Mouse (Mus musculus) heart, embryonic 12.5 days (tissue): ENCODE results near the gene Nptx1. TPM values are rescaled to one million over a fixed set of nuclear protein-coding genes. Genes with fewer than 3 reads are reported as not detected.

Experiments used
- ATAC-seq: fragments of 200-750 bp; cut with Nextera tagmentation; 2 replicates; pipeline ENCODE4 v1.8.0; 2017; ENCODE audit warnings: moderate TSS enrichment, moderate library complexity; ENCODE audit not compliant: insufficient number of reproducible peaks, low FRiP score
- H3K27ac ChIP-seq: fragments of 300-500 bp; sonication (generic); 2 replicates; pipeline ENCODE4 v1.5.1; 2016; ENCODE audit warnings: mild to moderate bottlenecking, moderate library complexity; ENCODE audit not compliant: poor library complexity, severe bottlenecking
- H3K27me3 ChIP-seq: fragments of 300-500 bp; sonication (generic); replicated peaks from 2 replicates; pipeline ENCODE4 v1.6.1; 2016; ENCODE audit warnings: mild to moderate bottlenecking, moderate library complexity
- H3K36me3 ChIP-seq: fragments of 300-500 bp; sonication (generic); 2 replicates; pipeline ENCODE4 v1.6.1; 2016; ENCODE audit warnings: mild to moderate bottlenecking, moderate library complexity
- H3K4me1 ChIP-seq: fragments of 300-500 bp; sonication (generic); replicated peaks from 2 replicates; pipeline ENCODE4 v1.6.1; 2016; ENCODE audit warnings: mild to moderate bottlenecking
- H3K4me2 ChIP-seq: fragments of 300-500 bp; sonication (generic); 2 replicates; pipeline ENCODE4 v1.6.1; 2016; ENCODE audit warnings: mild to moderate bottlenecking, moderate library complexity
- H3K4me3 ChIP-seq: fragments of 300-500 bp; sonication (generic); 2 replicates; pipeline ENCODE4 v1.5.1; 2016; ENCODE audit warnings: mild to moderate bottlenecking
- H3K9ac ChIP-seq: fragments of 300-500 bp; sonication (generic); 2 replicates; pipeline ENCODE4 v1.6.1; 2016; ENCODE audit warnings: mild to moderate bottlenecking, moderate library complexity
- H3K9me3 ChIP-seq: fragments of 300-500 bp; sonication (generic); replicated peaks from 2 replicates; pipeline ENCODE4 v1.6.1; 2016; ENCODE audit warnings: mild to moderate bottlenecking, moderate library complexity
- WGBS: fragments of 180-500 bp; shearing (Covaris S2); methylation state at CpG from one replicate; pipeline ENCODE4 v1.1.7; 2016; 5-methylcytosine and 5-hydroxymethylcytosine counted together
- polyA plus RNA-seq: library from polyadenylated mRNA; unstranded; fragments of >200 nt; fragmentation: Nextera tagmentation; extraction: Ambion mirVana; gene quantifications from 2 replicates; pipeline ENCODE4 v1.2.1, GENCODE M21; 2016

Nptx1 gene
- polyA plus RNA-seq, 1 experiment from 2014 or later, result 1.8 TPM

- ATAC-seq, result no peak
- Histone ChIP-seq H3K27me3 (peaks cover 5% of the 10 kb centered on the region; the same call in 1 of the 2 replicates), H3K4me1 (0 out of 2 replicates have a peak, but pooled peaks cover 2% of the 10 kb centered on the region), H3K9ac (no peak overlapping the region), H3K4me2 (no peak overlapping the region), H3K36me3 (no peaks in the 10 kb centered on the region), H3K9me3 (no peaks in the 10 kb centered on the region), H3K4me3 (no peak overlapping the region), H3K27ac (no peak overlapping the region)
- WGBS, result 70% methylated on average over 6 of the region's 6 CpGs
These were observed 25.4 kb downstream of the Nptx1 start for GRCm38 (mm10) chr11:119521920-119522710.

- Histone ChIP-seq H3K4me1 (0 out of 2 replicates have a peak, but pooled peaks cover 2% of the 10 kb centered on the region), H3K9me3 (no peaks in the 10 kb centered on the region)
These were observed 26.9 kb downstream of the Nptx1 start for GRCm38 (mm10) chr11:119520713-119521063.

GRCm38 (mm10) chr11:119520005-119520712 lies 27.4 kb downstream of the Nptx1 start:
- Histone ChIP-seq H3K36me3 (no peaks in the 10 kb centered on the region), H3K9me3 (no peaks in the 10 kb centered on the region), H3K4me1 (0 out of 2 replicates have a peak, but pooled peaks cover 5% of the 10 kb centered on the region), H3K4me2 (no peak overlapping the region), H3K27me3 (peaks cover 20% of the 10 kb centered on the region), H3K27ac (no peak overlapping the region), H3K4me3 (no peak overlapping the region), H3K9ac (no peak overlapping the region)
- ATAC-seq, result no peak
- 54% methylated on average over 5 of the region's 5 CpGs for WGBS

More at GRCm38 (mm10) chr11:119520713-119521063, 26.9 kb downstream of the Nptx1 start:
- no peak for ATAC-seq
- Histone ChIP-seq H3K27me3 (peaks cover 15% of the 10 kb centered on the region), H3K9ac (no peak overlapping the region), H3K27ac (no peak overlapping the region), H3K4me2 (no peak overlapping the region), H3K36me3 (no peaks in the 10 kb centered on the region), H3K4me3 (no peak overlapping the region)

GRCm38 (mm10) chr11:119519387-119519786 lies 28.2 kb downstream of the Nptx1 start:
- H3K36me3 ChIP-seq, result no peaks in the 10 kb centered on the region
- 73% methylated on average over 1 of the region's 1 CpGs for WGBS
- no peak overlapping the region for H3K4me3 ChIP-seq
- H3K9me3 ChIP-seq, result no peaks in the 10 kb centered on the region
- H3K4me2 ChIP-seq, result no peak overlapping the region
- ATAC-seq, result no peak
- no peak overlapping the region for H3K9ac ChIP-seq
- H3K27ac ChIP-seq, result no peak overlapping the region
- H3K27me3 ChIP-seq, result peaks cover 28% of the 10 kb centered on the region
- peaks cover 9% of the 10 kb centered on the region; the same call in 1 of the 2 replicates for H3K4me1 ChIP-seq

GRCm38 (mm10) chr11:119516677-119517361 lies 30.7 kb downstream of the Nptx1 start:
- Histone ChIP-seq H3K4me1 (peaks cover 13% of the 10 kb centered on the region; the same call in 1 of the 2 replicates), H3K9ac (no peak overlapping the region), H3K9me3 (no peaks in the 10 kb centered on the region), H3K27me3 (peaks cover 39% of the 10 kb centered on the region), H3K4me2 (no peak overlapping the region), H3K36me3 (no peaks in the 10 kb centered on the region), H3K27ac (no peak overlapping the region), H3K4me3 (no peak overlapping the region)
- ATAC-seq, result no peak
- 57% methylated on average over 12 of the region's 12 CpGs for WGBS

- no peak for ATAC-seq
These were observed 31.5 kb downstream of the Nptx1 start for GRCm38 (mm10) chr11:119515823-119516676.

GRCm38 (mm10) chr11:119514967-119515636 lies 32.5 kb downstream of the Nptx1 start:
- Histone ChIP-seq H3K9me3 (no peaks in the 10 kb centered on the region), H3K4me3 (peak overlapping the region; percentile 33), H3K4me2 (peak overlapping the region; percentile 63), H3K9ac (peak overlapping the region; percentile 6; the same call in 1 of the 2 replicates), H3K4me1 (peaks cover 16% of the 10 kb centered on the region; the same call in 1 of the 2 replicates), H3K27me3 (peaks cover 39% of the 10 kb centered on the region), H3K27ac (no peak overlapping the region), H3K36me3 (no peaks in the 10 kb centered on the region)
- 5% methylated on average over 21 of the region's 21 CpGs for WGBS
- peak; percentile 10; the same call in 1 of the 2 replicates for ATAC-seq

More at GRCm38 (mm10) chr11:119515823-119516676, 31.5 kb downstream of the Nptx1 start:
- no peak overlapping the region for H3K27ac ChIP-seq
- no peaks in the 10 kb centered on the region for H3K36me3 ChIP-seq
- H3K4me2 ChIP-seq, result no peak overlapping the region
- 67% methylated on average over 16 of the region's 16 CpGs for WGBS
- H3K4me3 ChIP-seq, result no peak overlapping the region
- no peak overlapping the region for H3K9ac ChIP-seq
- H3K4me1 ChIP-seq, result peaks cover 16% of the 10 kb centered on the region; the same call in 1 of the 2 replicates
- no peaks in the 10 kb centered on the region for H3K9me3 ChIP-seq
- H3K27me3 ChIP-seq, result peaks cover 39% of the 10 kb centered on the region

GRCm38 (mm10) chr11:119514108-119514860 lies 33.3 kb downstream of the Nptx1 start:
- H3K27me3 ChIP-seq, result peaks cover 35% of the 10 kb centered on the region
- peak overlapping the region; percentile 33 for H3K4me3 ChIP-seq
- no peak overlapping the region for H3K27ac ChIP-seq
- 49% methylated on average over 16 of the region's 16 CpGs for WGBS
- H3K9me3 ChIP-seq, result no peaks in the 10 kb centered on the region
- H3K36me3 ChIP-seq, result no peaks in the 10 kb centered on the region
- peak overlapping the region; percentile 63 for H3K4me2 ChIP-seq
- 0 out of 2 replicates have a peak overlapping the region, but pooled peaks have one; percentile 6 for H3K9ac ChIP-seq
- ATAC-seq, result no peak
- peaks cover 16% of the 10 kb centered on the region; the same call in 1 of the 2 replicates for H3K4me1 ChIP-seq

- 38% methylated on average over 9 of the region's 9 CpGs for WGBS
- H3K4me1 ChIP-seq, result peaks cover 16% of the 10 kb centered on the region; the same call in 1 of the 2 replicates
- H3K9ac ChIP-seq, result no peak overlapping the region
- H3K9me3 ChIP-seq, result no peaks in the 10 kb centered on the region
- H3K36me3 ChIP-seq, result peaks cover 8% of the 10 kb centered on the region
- no peak for ATAC-seq
- H3K27me3 ChIP-seq, result peaks cover 35% of the 10 kb centered on the region
- H3K4me2 ChIP-seq, result no peak overlapping the region
- H3K27ac ChIP-seq, result no peak overlapping the region
- no peak overlapping the region for H3K4me3 ChIP-seq
These were observed 34.4 kb downstream of the Nptx1 start for GRCm38 (mm10) chr11:119513038-119513659.
